Mouse (Mus musculus): ENCODE measurements at regions not wholly inside any gene's neighbourhood (a gene's known extent, or its start where the extent isn't known, plus 50 kb on each side); places are given as distances from the start of the nearest gene placed in this dataset.
"Not testable (repeated sequence)": the region's sequence is repeated elsewhere in the genome, so short reads cannot be mapped to it uniquely, and the experiment has no call there.

- ATAC-seq (ENCODE audit: low TSS enrichment) = no peak
Observed at GRCm38 (mm10) chr7:111846417-111846816, 66.6 kb upstream of the Galnt18 start.

- ATAC-seq (ENCODE audit: low TSS enrichment) = no peak
Observed at GRCm38 (mm10) chr7:111843715-111844114, 63.9 kb upstream of the Galnt18 start.

DNA sequence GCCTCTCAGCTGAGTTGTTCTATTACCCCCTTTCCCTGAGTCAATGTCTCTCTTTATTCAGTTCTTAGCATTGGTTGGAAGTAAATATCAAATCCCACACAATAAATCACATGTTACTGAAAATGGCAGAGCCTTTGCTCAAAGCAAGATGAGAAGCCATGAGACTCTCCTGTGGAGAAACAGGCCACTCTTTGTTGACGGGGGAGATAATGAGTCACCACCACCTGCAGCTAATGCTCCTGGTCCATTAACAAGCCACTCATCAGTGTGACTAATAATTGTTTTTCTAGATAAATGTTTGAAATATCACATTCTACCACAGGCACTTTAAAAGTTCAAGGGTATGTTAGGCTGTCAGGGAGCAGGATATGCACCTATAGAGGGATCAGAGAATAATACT, 61.0 kb upstream of the Galnt18 start:
- no peak for ATAC-seq (ENCODE audit: low TSS enrichment)

GRCm38 (mm10) chr7:111838162-111838561, 58.4 kb upstream of the Galnt18 start:
- no peak for ATAC-seq (ENCODE audit: low TSS enrichment)

DNA sequence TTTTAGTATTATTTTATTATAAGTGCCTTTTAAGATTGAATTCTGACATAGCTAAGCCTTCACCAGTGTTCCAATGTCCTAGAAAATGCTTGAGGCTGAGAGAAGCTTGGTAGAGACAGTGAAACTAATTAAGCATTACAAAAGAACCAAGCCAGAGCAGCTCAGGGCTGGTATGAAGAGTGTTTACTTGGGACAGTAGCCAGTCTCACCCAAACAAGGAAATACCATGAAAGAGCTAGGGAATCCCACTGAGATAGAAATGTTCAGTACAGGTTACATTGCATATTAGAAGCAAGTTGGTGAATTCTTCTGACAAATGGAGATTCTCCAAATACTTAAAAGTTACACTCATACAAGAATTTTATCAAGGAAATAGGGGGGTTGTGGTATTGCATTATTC, 54.6 kb upstream of the Galnt18 start:
- not testable (repeated sequence) for ATAC-seq (ENCODE audit: low TSS enrichment)

DNA sequence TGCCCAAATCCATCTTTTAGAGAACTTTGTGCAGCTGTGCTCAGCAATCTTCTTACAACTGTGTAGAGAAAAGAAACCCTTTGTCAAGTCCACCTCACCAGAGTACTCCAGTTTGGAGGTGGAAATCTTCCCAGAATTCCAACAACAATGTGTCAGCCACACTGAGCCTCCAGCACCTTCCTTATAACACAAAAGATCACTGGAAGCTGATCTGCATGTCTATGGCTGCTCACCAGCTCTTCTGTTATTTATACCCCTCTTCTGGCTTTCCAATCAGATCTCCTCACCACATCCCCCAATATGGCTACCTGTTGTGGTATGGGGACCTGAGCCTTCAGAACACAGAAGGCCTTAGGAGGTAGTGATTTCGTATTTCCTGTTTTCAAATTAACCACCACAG, 50.2 kb upstream of the Galnt18 start:
- ATAC-seq (ENCODE audit: low TSS enrichment) = no peak
